Mouse (Mus musculus): Measurements from ENCODE around the gene Dgkg.

DNA sequence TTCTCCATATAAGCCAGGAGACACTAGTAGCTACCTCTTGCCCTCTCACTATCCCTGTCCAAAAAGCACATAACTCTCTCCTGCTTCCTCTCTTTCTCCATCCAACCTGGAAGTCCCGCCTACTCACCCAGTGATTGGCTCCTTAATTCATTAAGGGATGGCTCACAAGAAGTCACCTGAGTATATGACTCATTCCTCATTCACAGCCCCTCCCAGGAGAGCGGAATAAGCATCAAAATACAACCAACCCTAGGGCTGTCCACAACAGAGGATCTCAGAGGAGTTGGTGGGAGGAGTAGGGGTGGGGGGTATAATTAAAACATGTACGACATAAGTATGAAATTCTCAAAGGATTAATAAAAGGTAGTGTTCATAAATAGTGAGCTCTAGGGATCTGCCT is 55.3 kb downstream of the Dgkg start:
- no peak for TF ChIP-seq CTCF (IDR thresholded peaks at IDR 0.05; ENCODE audit: extremely low read depth, insufficient read depth, insufficient read length, insufficient replicate concordance)
- no peak for TF ChIP-seq POLR2A (IDR thresholded peaks at IDR 0.05; ENCODE audit: low read depth, low read length)

Data from spleen, adult 2 months (tissue).